Mouse (Mus musculus): ENCODE measurements around the gene Nebl. TPM values are rescaled to one million over a fixed set of nuclear protein-coding genes. Genes with fewer than 3 reads are reported as not detected.

Nebl gene
- polyA plus RNA-seq, 1 experiment from 2014 or later, result 9.8 TPM

GRCm38 (mm10) chr2:17405899-17406531 lies 325.2 kb downstream of the Nebl start:
- Histone ChIP-seq H3K36me3 (no peaks in the 10 kb centered on the region), H3K4me2 (replicated peaks) (no peak overlapping the region), H3K27ac (no peak overlapping the region), H3K27me3 (replicated peaks) (no peaks in the 10 kb centered on the region), H3K4me1 (no peaks in the 10 kb centered on the region), H3K9ac (no peak overlapping the region), H3K4me3 (no peak overlapping the region), H3K9me3 (no peaks in the 10 kb centered on the region)
- ATAC-seq (ENCODE audit: low FRiP score, low read depth), result no peak
- 64% methylated on average over 4 of the region's 4 CpGs for WGBS

- no peaks in the 10 kb centered on the region for H3K4me1 ChIP-seq
- H3K27ac ChIP-seq, result no peak overlapping the region
- no peaks in the 10 kb centered on the region for H3K9me3 ChIP-seq
- no peaks in the 10 kb centered on the region for H3K27me3 ChIP-seq (replicated peaks)
- H3K4me2 ChIP-seq (replicated peaks), result no peak overlapping the region
- H3K4me3 ChIP-seq, result no peak overlapping the region
- 84% methylated on average over 4 of the region's 4 CpGs for WGBS
- H3K36me3 ChIP-seq, result no peaks in the 10 kb centered on the region
- H3K9ac ChIP-seq, result no peak overlapping the region
- no peak for ATAC-seq (ENCODE audit: low FRiP score, low read depth)
Measured at GRCm38 (mm10) chr2:17402511-17402910, 328.8 kb downstream of the Nebl start.

GRCm38 (mm10) chr2:17396235-17396634 lies 335.0 kb downstream of the Nebl start:
- Histone ChIP-seq H3K9me3 (no peaks in the 10 kb centered on the region), H3K27me3 (replicated peaks) (no peaks in the 10 kb centered on the region), H3K9ac (no peak overlapping the region), H3K4me1 (no peaks in the 10 kb centered on the region), H3K27ac (no peak overlapping the region), H3K4me2 (replicated peaks) (no peak overlapping the region), H3K4me3 (no peak overlapping the region), H3K36me3 (no peaks in the 10 kb centered on the region)
- ATAC-seq (ENCODE audit: low FRiP score, low read depth), result no peak
- 85% methylated on average over 5 of the region's 5 CpGs for WGBS

DNA sequence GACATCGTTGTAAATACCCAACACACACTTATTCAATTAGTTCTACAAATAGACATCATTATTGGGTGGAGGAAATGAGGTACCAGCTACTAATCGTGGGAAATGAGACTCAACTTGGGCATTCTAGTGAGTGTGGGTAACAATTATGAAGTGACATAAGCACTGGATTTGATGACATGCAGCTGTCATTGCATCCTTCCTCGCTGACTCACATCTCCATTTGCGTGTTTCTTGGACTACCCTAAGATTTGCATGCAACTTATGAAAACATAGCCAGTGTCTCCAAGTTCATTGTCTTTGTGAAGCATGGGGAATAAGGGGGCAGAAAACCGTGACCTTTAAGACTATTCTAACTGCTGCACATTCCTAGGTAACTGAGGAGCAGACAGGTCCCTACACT lies 339.9 kb downstream of the Nebl start:
- H3K9ac ChIP-seq, result no peak overlapping the region
- H3K4me3 ChIP-seq, result no peak overlapping the region
- H3K36me3 ChIP-seq, result no peaks in the 10 kb centered on the region
- 87% methylated on average over 5 of the region's 5 CpGs for WGBS
- no peak for ATAC-seq (ENCODE audit: low FRiP score, low read depth)
- no peaks in the 10 kb centered on the region for H3K9me3 ChIP-seq
- no peaks in the 10 kb centered on the region for H3K4me1 ChIP-seq
- no peak overlapping the region for H3K27ac ChIP-seq
- H3K27me3 ChIP-seq (replicated peaks), result no peaks in the 10 kb centered on the region
- no peak overlapping the region for H3K4me2 ChIP-seq (replicated peaks)

DNA sequence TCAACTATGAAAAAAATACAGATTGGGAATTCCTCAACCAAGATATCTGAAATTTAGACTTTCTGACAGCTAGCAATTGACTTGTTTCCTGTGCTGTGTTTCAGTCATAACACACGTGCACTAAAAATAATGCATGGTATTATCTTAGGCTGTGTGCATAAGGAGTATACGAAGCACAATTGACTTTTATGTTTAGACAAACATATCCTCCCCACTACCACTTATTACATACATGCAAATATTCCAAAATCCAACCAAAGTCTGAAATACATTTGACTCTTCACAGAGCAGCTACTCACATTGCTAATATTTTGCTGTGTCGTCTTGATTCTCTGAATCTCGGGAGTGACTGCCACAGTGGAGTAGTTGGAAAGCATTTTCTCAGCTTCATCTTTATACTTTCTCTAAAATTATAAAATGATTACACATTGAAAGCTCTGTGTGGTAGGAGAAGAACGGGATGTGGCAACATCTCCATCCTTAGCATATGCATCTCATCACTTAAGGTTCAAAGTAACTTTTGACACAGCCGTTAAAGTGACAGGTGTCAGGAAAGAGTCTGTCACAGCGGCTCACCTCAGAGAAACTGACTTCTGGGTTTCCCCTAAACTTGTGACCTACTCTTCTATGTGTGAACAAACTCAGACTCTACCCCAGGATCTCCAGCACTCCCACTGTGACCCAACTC lies 340.6 kb downstream of the Nebl start:
- no peak for ATAC-seq (ENCODE audit: low FRiP score, low read depth)
- 90% methylated on average over 7 of the region's 7 CpGs for WGBS
- H3K4me1 ChIP-seq, result no peaks in the 10 kb centered on the region
- no peaks in the 10 kb centered on the region for H3K36me3 ChIP-seq
- H3K9ac ChIP-seq, result no peak overlapping the region
- H3K4me2 ChIP-seq (replicated peaks), result no peak overlapping the region
- H3K4me3 ChIP-seq, result no peak overlapping the region
- no peaks in the 10 kb centered on the region for H3K27me3 ChIP-seq (replicated peaks)
- no peaks in the 10 kb centered on the region for H3K9me3 ChIP-seq
- no peak overlapping the region for H3K27ac ChIP-seq

- no peaks in the 10 kb centered on the region for H3K27me3 ChIP-seq (replicated peaks)
- WGBS, result 89% methylated on average over 2 of the region's 2 CpGs
- H3K9me3 ChIP-seq, result no peaks in the 10 kb centered on the region
- ATAC-seq (ENCODE audit: low FRiP score, low read depth), result no peak
- no peak overlapping the region for H3K4me3 ChIP-seq
- no peaks in the 10 kb centered on the region for H3K4me1 ChIP-seq
- no peak overlapping the region for H3K27ac ChIP-seq
- no peak overlapping the region for H3K4me2 ChIP-seq (replicated peaks)
- H3K9ac ChIP-seq, result no peak overlapping the region
- no peaks in the 10 kb centered on the region for H3K36me3 ChIP-seq
Measured at GRCm38 (mm10) chr2:17389886-17390285, 341.4 kb downstream of the Nebl start.

- 93% methylated on average over 4 of the region's 4 CpGs for WGBS
- no peaks in the 10 kb centered on the region for H3K27me3 ChIP-seq (replicated peaks)
Measured at GRCm38 (mm10) chr2:17389379-17389778, 341.9 kb downstream of the Nebl start.

DNA sequence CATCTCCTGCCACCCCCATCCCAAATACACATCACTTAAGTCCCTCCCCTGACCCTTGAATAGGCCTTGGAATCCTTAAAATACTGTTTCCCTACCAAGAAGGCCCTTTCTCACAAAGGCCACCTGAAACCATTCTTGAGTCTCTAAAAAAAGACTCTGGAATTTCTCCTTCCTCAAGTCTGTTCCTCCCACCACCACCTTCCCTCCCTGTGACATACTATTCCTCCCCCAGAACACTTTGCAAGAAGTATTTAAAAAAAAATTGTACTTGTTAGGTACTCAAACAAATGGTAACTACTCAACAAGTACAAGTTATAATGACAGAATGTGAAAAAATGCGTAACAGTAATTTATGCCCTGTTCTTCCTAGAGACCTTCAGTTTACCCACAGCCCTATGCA lies 349.0 kb downstream of the Nebl start:
- no peak overlapping the region for H3K4me2 ChIP-seq (replicated peaks)
- H3K9me3 ChIP-seq, result no peaks in the 10 kb centered on the region
- H3K9ac ChIP-seq, result no peak overlapping the region
- WGBS, result 97% methylated on average over 1 of the region's 1 CpGs
- no peak overlapping the region for H3K27ac ChIP-seq
- H3K27me3 ChIP-seq (replicated peaks), result no peaks in the 10 kb centered on the region
- H3K4me1 ChIP-seq, result no peaks in the 10 kb centered on the region
- no peak for ATAC-seq (ENCODE audit: low FRiP score, low read depth)
- H3K36me3 ChIP-seq, result no peaks in the 10 kb centered on the region
- no peak overlapping the region for H3K4me3 ChIP-seq

More at GRCm38 (mm10) chr2:17389379-17389778, 341.9 kb downstream of the Nebl start:
- Histone ChIP-seq H3K4me2 (replicated peaks) (no peak overlapping the region), H3K4me1 (no peaks in the 10 kb centered on the region), H3K36me3 (no peaks in the 10 kb centered on the region), H3K27ac (no peak overlapping the region), H3K4me3 (no peak overlapping the region), H3K9ac (no peak overlapping the region), H3K9me3 (no peaks in the 10 kb centered on the region)
- no peak for ATAC-seq (ENCODE audit: low FRiP score, low read depth)

DNA sequence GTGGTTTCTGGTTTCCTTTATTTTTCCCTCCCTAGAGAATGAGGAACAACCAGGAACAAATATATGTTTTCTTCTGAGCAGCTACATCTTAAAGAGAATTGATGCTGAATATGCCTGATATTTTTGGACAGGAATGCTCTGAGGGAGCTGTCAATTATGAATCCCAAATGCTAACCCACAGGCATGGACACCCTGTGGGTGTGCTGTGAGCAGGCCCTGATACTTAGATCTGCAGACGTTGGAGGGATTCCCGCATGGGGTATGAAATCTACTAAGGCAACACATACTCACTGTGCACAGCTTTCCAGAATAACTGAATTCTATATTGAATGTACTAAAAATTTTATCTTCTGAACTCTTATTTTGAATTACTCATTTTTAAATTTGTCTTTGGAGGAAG lies 355.3 kb downstream of the Nebl start:
- no peaks in the 10 kb centered on the region for H3K9me3 ChIP-seq
- WGBS, result 85% methylated on average over 2 of the region's 2 CpGs
- H3K27ac ChIP-seq, result no peak overlapping the region
- no peaks in the 10 kb centered on the region for H3K27me3 ChIP-seq (replicated peaks)
- H3K9ac ChIP-seq, result no peak overlapping the region
- no peak for ATAC-seq (ENCODE audit: low FRiP score, low read depth)
- H3K36me3 ChIP-seq, result no peaks in the 10 kb centered on the region
- H3K4me2 ChIP-seq (replicated peaks), result no peak overlapping the region
- no peak overlapping the region for H3K4me3 ChIP-seq
- no peaks in the 10 kb centered on the region for H3K4me1 ChIP-seq

DNA sequence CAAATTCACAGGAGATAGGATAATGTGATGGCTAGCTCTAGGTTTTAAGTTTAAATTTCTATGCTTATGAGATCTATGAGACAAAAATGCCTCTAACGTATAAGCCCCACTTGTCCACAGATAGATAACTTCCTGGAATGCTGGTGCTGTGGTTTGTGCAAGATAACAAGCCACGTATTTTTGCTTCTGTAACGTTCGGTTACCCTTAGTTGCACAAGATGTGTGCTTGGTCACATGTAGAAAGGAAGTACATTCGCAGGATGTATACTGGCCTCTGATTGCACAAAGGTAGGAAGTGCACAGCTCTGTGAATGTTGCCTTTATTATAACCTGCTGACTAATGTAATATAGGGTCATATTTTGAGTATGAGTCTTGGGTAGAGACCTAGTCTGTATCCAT lies 365.6 kb downstream of the Nebl start:
- no peak for ATAC-seq (ENCODE audit: low FRiP score, low read depth)
- H3K9ac ChIP-seq, result no peak overlapping the region
- H3K9me3 ChIP-seq, result no peaks in the 10 kb centered on the region
- H3K27me3 ChIP-seq (replicated peaks), result no peaks in the 10 kb centered on the region
- H3K4me2 ChIP-seq (replicated peaks), result no peak overlapping the region
- no peak overlapping the region for H3K27ac ChIP-seq
- WGBS, result 89% methylated on average over 5 of the region's 5 CpGs
- no peaks in the 10 kb centered on the region for H3K36me3 ChIP-seq
- H3K4me3 ChIP-seq, result no peak overlapping the region
- H3K4me1 ChIP-seq, result no peaks in the 10 kb centered on the region

GRCm38 (mm10) chr2:17364971-17365548 lies 366.2 kb downstream of the Nebl start:
- no peak overlapping the region for H3K27ac ChIP-seq
- no peak for ATAC-seq (ENCODE audit: low FRiP score, low read depth)
- no peak overlapping the region for H3K9ac ChIP-seq
- H3K9me3 ChIP-seq, result no peaks in the 10 kb centered on the region
- WGBS, result 80% methylated on average over 6 of the region's 6 CpGs
- no peaks in the 10 kb centered on the region for H3K27me3 ChIP-seq (replicated peaks)
- no peak overlapping the region for H3K4me2 ChIP-seq (replicated peaks)
- no peaks in the 10 kb centered on the region for H3K4me1 ChIP-seq
- no peaks in the 10 kb centered on the region for H3K36me3 ChIP-seq
- no peak overlapping the region for H3K4me3 ChIP-seq

DNA sequence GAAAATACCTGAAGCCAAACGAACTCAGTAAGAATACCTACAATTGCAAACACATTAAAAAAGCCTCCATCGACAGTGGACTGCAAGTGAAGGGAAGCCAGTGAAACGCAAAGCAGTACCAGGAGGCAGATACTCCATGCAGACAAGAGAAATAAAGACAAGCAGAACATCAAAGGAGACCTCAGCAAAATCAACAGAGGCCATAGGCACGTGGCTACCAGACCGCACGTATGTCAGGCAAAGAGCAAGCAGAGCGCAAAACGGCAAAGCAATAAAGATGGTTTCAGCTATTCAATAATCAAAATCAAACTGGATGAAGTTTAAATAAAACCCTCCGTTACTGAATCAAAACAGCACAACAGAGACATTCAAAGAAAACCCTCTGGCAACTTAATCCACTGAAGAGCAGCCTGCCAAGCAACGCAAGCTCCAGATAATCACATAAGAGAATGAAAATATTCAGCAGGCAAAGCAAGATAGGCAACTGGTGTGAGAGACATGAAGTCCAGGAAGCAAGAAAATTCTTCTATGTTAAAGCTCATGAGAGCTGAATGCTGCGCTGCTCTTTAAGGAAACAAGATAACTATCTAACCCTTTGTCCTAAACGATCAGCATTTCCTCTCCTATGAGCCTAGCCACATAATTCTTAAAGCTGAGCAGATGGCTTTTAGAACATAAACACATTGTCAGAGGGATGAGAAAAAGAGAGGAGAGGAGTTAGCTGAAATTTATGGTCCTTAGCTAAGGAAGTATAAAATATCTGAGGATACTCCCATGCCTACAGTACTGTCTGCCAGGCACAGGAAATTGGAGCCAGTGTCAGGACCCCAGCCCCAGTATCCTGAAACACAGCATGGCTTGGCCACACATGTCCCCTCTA lies 367.7 kb downstream of the Nebl start:
- Histone ChIP-seq H3K9ac (no peak overlapping the region), H3K4me3 (no peak overlapping the region), H3K4me1 (no peaks in the 10 kb centered on the region), H3K27ac (no peak overlapping the region), H3K27me3 (replicated peaks) (no peaks in the 10 kb centered on the region), H3K4me2 (replicated peaks) (no peak overlapping the region), H3K36me3 (no peaks in the 10 kb centered on the region), H3K9me3 (no peaks in the 10 kb centered on the region)
- 72% methylated on average over 12 of the region's 12 CpGs for WGBS
- no peak for ATAC-seq (ENCODE audit: low FRiP score, low read depth)

All from neural tube, embryonic 12.5 days (tissue).